Mouse (Mus musculus) skeletal muscle tissue, adult 2 months (tissue): ENCODE data around the gene Cox11.

Source experiments
- DNase-seq: peaks from one replicate; pipeline ENCODE4 v3.0.0-alpha.2; 2012; ENCODE audit warnings: low read depth, low spot score

The Cox11 gene

GRCm38 (mm10) chr11:90664345-90664986 is 26.5 kb downstream of the Cox11 start:
- DNase-seq = no peak

- no peak for DNase-seq
Measured at GRCm38 (mm10) chr11:90665161-90665560, 27.2 kb downstream of the Cox11 start.

GRCm38 (mm10) chr11:90666144-90666757 is 28.3 kb downstream of the Cox11 start:
- DNase-seq = no peak

DNA sequence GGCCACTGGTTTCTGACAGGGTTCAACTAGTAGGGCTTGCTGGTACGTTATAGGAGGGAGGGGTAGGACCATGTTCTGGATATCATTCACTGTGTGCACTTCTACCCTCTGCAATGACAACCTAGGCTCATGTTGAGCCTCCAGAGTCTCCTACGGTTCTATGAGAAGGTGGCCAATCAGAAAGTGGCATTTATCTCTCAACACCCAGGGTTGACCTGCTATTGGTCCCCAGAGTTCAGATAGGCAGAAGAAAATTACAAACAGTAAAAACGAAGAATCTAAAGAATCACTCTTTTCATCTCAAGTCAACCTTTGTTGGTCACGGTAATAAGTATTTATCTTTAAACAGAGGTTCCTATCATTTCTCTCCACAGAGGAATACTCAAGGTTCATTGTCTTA is 28.9 kb downstream of the Cox11 start:
- no peak for DNase-seq

GRCm38 (mm10) chr11:90667325-90667724 is 29.4 kb downstream of the Cox11 start:
- DNase-seq = no peak

GRCm38 (mm10) chr11:90675479-90676110 is 37.6 kb downstream of the Cox11 start:
- no peak for DNase-seq

GRCm38 (mm10) chr11:90677027-90677426 is 39.1 kb downstream of the Cox11 start:
- DNase-seq = no peak

- DNase-seq = no peak
Measured at GRCm38 (mm10) chr11:90677771-90678288, 39.9 kb downstream of the Cox11 start.

DNA sequence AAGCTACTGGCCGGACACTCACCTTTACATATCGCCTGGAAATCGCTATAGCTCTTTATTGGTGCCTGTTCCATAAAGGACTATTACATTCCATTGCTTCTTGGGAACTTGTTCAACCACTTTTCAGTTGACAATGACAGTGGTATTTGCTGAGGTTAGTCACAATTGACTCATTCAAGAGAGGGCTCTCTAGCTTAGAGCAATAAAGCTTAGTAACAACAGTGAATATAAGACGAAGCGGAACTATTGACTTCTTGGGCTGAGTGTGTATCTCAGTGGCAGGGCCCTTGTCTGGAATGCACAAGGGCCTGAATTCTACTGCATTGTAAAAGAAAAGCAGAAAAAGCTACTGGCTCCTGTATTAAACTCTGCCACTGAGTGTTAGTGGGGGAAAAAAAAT is 40.6 kb downstream of the Cox11 start:
- DNase-seq = no peak

DNA sequence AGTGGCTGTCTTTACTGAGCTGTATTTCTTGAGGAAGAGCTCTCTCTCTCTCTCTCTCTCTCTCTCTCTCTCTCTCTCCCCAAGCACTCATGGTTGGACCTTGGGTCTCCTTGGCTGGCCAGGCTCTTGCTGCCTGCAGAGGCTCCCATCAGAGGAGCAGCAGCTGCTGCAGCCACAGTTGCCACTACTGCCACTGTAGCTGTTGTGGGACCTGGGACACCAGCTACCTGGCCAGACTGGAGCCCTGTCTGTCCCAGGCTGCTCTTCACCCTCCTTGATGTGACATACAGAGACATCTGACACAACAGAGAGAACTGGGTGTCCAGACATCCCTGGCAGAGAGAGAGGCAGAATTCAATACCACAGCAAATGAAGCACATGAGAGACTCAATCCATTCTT is 43.2 kb downstream of the Cox11 start:
- DNase-seq = no peak

GRCm38 (mm10) chr11:90684765-90685164 is 46.8 kb downstream of the Cox11 start:
- no peak for DNase-seq

GRCm38 (mm10) chr11:90685196-90685595 is 47.2 kb downstream of the Cox11 start:
- no peak for DNase-seq

DNA sequence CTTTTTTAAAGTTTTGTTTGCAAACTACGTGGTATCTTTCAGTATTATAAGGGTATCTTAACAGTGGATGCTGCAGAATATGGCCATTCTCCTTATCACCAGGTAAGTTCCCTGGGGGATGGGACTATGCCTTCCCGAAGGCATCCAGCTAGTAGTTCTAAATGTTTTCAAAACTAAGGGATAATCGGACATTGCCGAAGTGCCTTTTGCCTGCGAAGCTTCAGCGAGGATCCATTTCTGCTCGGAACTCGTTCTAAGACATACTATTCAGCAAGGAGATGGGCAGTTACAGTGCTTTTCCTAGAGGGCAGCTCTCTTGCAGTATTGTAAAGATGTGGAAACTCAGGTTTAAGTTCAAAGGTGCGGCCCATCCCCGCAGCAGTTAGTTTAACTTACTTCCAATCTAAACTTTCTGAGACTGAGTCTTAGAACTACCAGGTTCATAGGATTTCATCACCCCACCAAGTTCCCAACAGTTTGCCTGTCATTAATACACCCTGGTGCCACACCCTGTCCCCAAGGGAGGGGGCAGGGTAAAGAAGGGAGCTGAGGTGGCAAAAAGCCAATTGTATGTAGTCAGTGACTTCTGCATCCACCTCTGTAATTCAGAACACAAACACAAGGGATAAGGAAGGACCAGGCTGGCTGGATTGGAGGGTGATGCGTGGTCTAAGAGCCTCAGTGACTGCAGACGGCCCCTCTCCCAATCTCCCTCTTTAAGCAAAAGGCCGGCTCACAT is 48.5 kb downstream of the Cox11 start:
- DNase-seq = no peak

DNA sequence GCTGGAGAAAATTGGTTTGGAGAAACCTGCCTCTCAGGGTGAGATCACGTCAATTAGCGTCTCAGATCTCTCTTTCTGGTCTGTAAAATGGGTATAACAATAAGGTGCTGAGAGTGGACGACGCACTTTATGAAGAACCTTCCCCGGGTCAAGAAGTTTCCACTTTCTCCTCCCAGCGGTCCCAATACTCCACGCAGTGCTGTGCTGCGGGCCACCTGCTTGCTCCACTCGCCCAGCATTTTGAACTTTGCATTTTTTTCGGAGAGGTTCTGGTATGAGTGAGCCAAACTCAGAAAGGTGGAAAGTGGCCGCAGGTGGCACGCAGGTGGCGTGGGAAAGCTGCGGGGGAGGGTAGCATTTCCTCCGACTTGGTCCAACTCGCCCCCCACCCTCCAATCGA is 49.1 kb downstream of the Cox11 start:
- DNase-seq = no peak

- peak; percentile 68 for DNase-seq
Measured at GRCm38 (mm10) chr11:90687460-90688416, 49.8 kb downstream of the Cox11 start, which contains the start of gene Tom1l1. Tom1l1 (minus strand) TSS chr11:90688366.

DNA sequence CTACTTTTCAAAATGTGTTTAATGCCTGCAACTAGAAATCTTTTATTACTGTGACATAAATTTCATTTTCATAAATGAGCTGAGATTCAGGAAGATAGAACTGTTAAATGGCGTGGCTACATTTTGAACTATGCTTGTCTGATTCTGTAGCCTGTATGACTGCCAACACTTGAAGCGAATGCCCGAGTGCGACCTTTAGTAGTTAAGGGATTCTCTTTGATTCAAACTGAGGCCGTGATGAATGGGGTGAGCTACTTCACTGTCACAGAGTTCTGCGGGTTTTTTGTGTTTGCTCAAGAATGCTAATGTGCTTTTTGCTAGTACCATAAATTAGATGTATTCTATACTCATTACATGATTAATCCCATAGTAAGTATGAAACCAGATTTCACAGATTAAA is 52.4 kb downstream of the Cox11 start:
- no peak for DNase-seq

GRCm38 (mm10) chr11:90694206-90694605 is 56.2 kb downstream of the Cox11 start:
- DNase-seq = no peak
